Mouse (Mus musculus) myocyte (in vitro differentiated cells): ENCODE data around the gene Tuba1a. TPM values are rescaled to one million over a fixed set of nuclear protein-coding genes. Genes with fewer than 3 reads are reported as not detected.

Experiments
- H3K27me3 ChIP-seq: one replicate; pipeline ENCODE4 v1.6.1; 2011; ENCODE audit not compliant: control insufficient read depth, insufficient read depth, insufficient read length
- H3K36me3 ChIP-seq: one replicate; pipeline ENCODE4 v1.6.1; 2011; ENCODE audit not compliant: control insufficient read depth, insufficient read depth
- H3K4me2 ChIP-seq: one replicate; pipeline ENCODE4 v1.6.1; 2011; ENCODE audit warnings: low read depth, control low read depth
- H3K4me3 ChIP-seq: one replicate; pipeline ENCODE4 v1.5.1; 2011; ENCODE audit warnings: mild to moderate bottlenecking, control low read depth, moderate library complexity
- H3K79me2 ChIP-seq: one replicate; pipeline ENCODE4 v1.6.1; 2011; ENCODE audit not compliant: control insufficient read depth, insufficient read depth
- H3ac ChIP-seq: one replicate; pipeline ENCODE4 v1.6.1; 2011; ENCODE audit not compliant: control insufficient read depth, insufficient read length
- CEBPB ChIP-seq: IDR thresholded peaks from 2 replicates; pipeline ENCODE4 v1.6.1; 2011; ENCODE audit warnings: mild to moderate bottlenecking, moderate library complexity; ENCODE audit not compliant: poor library complexity, insufficient read depth, severe bottlenecking
- E2F4 ChIP-seq: IDR thresholded peaks from one replicate; pipeline ENCODE4 v1.6.1; 2011; ENCODE audit warnings: mild to moderate bottlenecking, control low read depth, moderate library complexity; ENCODE audit not compliant: insufficient read depth
- MAX ChIP-seq: IDR thresholded peaks from one replicate; pipeline ENCODE4 v1.6.1; 2011; ENCODE audit warnings: low read depth, mild to moderate bottlenecking, control low read depth
- MYOD1 ChIP-seq, 3 experiments: IDR thresholded peaks; one replicate each; pipeline ENCODE4 v1.6.1; 2011; ENCODE audit warnings: control low read depth in 2 of 3, low read depth in 2 of 3, mild to moderate bottlenecking in 2 of 3, moderate library complexity in 1 of 3; ENCODE audit not compliant: insufficient read length in 2 of 3, control insufficient read depth in 1 of 3
- MYOG ChIP-seq, 3 experiments: IDR thresholded peaks; one replicate each; pipeline ENCODE4 v1.6.1; 2011; ENCODE audit warnings: control low read depth in 2 of 3, low read depth in 2 of 3, mild to moderate bottlenecking in 2 of 3; ENCODE audit not compliant: insufficient read length in 2 of 3, control insufficient read depth in 1 of 3, insufficient read depth in 1 of 3
- POLR2A ChIP-seq: IDR thresholded peaks from one replicate; pipeline ENCODE4 v1.6.1; 2011; ENCODE audit warnings: low read depth, mild to moderate bottlenecking, control low read depth, moderate library complexity; ENCODE audit not compliant: insufficient read length
- POLR2AphosphoS2 ChIP-seq: IDR thresholded peaks from one replicate; pipeline ENCODE4 v1.6.1; 2011; ENCODE audit warnings: low read depth, control low read depth; ENCODE audit not compliant: insufficient read length
- REST ChIP-seq: IDR thresholded peaks from one replicate; pipeline ENCODE4 v1.6.1; 2011; ENCODE audit warnings: mild to moderate bottlenecking, control low read depth, moderate library complexity; ENCODE audit not compliant: insufficient read depth, insufficient read length
- SRF ChIP-seq: IDR thresholded peaks from one replicate; pipeline ENCODE4 v1.6.1; 2011; ENCODE audit warnings: low read depth; ENCODE audit not compliant: control insufficient read depth, insufficient read length
- TCF12 ChIP-seq: IDR thresholded peaks from one replicate; pipeline ENCODE4 v1.6.1; 2011; ENCODE audit warnings: mild to moderate bottlenecking, control low read depth; ENCODE audit not compliant: poor library complexity, insufficient read depth, severe bottlenecking
- TCF3 ChIP-seq: IDR thresholded peaks from one replicate; pipeline ENCODE4 v1.6.1; 2011; ENCODE audit warnings: low read depth, control low read depth; ENCODE audit not compliant: insufficient read length
- USF1 ChIP-seq: IDR thresholded peaks from one replicate; pipeline ENCODE4 v1.6.1; 2011; ENCODE audit warnings: low read depth, mild to moderate bottlenecking, control low read depth, moderate library complexity
- polyA plus RNA-seq: library from polyadenylated mRNA; unstranded; fragments of >200 nt; fragmentation: generic; extraction: Trizol; gene quantifications from one replicate; pipeline ENCODE4 v1.2.1, GENCODE M21; 2012; ENCODE audit warnings: missing spikeins

Tuba1a gene
- polyA plus RNA-seq, 1 experiment, result 3,074 TPM

GRCm38 (mm10) chr15:98942081-98942480 is 11.4 kb downstream of the Tuba1a start:
- Histone ChIP-seq H3K79me2 (no peaks in the 10 kb centered on the region), H3K4me2 (no peak overlapping the region), H3K36me3 (no peaks in the 10 kb centered on the region), H3K4me3 (no peak overlapping the region), H3K27me3 (no peaks in the 10 kb centered on the region), H3ac (no peak overlapping the region)
- no peak for TF ChIP-seq TCF3
- no peak for TF ChIP-seq E2F4
- no peak for TF ChIP-seq SRF
- TF ChIP-seq POLR2A, result no peak
- no peak for TF ChIP-seq POLR2AphosphoS2
- TF ChIP-seq REST, result no peak
- TF ChIP-seq USF1, result no peak

- Histone ChIP-seq H3K27me3 (no peaks in the 10 kb centered on the region), H3K36me3 (no peaks in the 10 kb centered on the region), H3ac (no peak overlapping the region), H3K79me2 (no peaks in the 10 kb centered on the region), H3K4me2 (no peak overlapping the region), H3K4me3 (no peak overlapping the region)
- TF ChIP-seq POLR2AphosphoS2 (no peak), REST (no peak), USF1 (no peak), MYOD1 (IDR thresholded peaks at IDR 0.05; ENCODE audit: control insufficient read depth in 1 of 3, insufficient read length in 2 of 3, low read depth in 2 of 3) (no peak), MYOG (IDR thresholded peaks at IDR 0.05; ENCODE audit: control insufficient read depth in 1 of 3, insufficient read depth in 1 of 3, insufficient read length in 2 of 3, low read depth in 2 of 3) (no peak), CEBPB (0 out of 2 replicates have a peak, but pooled peaks have one; percentile 17), TCF3 (no peak), SRF (no peak)
Measured at GRCm38 (mm10) chr15:98941539-98941938, 12.0 kb downstream of the Tuba1a start.

GRCm38 (mm10) chr15:98940816-98941215 is 12.7 kb downstream of the Tuba1a start:
- Histone ChIP-seq H3K27me3 (no peaks in the 10 kb centered on the region), H3K4me2 (no peak overlapping the region), H3K79me2 (no peaks in the 10 kb centered on the region), H3ac (no peak overlapping the region), H3K4me3 (no peak overlapping the region), H3K36me3 (no peaks in the 10 kb centered on the region)
- TF ChIP-seq POLR2AphosphoS2 (no peak), MYOG (IDR thresholded peaks at IDR 0.05; ENCODE audit: control insufficient read depth in 1 of 3, insufficient read depth in 1 of 3, insufficient read length in 2 of 3, low read depth in 2 of 3) (no peak), MAX (no peak), POLR2A (no peak), SRF (no peak), TCF3 (no peak), USF1 (no peak), TCF12 (no peak), CEBPB (no peak), MYOD1 (IDR thresholded peaks at IDR 0.05; ENCODE audit: control insufficient read depth in 1 of 3, insufficient read length in 2 of 3, low read depth in 2 of 3) (no peak), REST (no peak)

- Histone ChIP-seq H3K27me3 (no peaks in the 10 kb centered on the region), H3K79me2 (peaks cover 27% of the 10 kb centered on the region), H3K36me3 (peaks cover 18% of the 10 kb centered on the region), H3K4me2 (peak within 1 kb of the TSS; percentile 87), H3ac (peak within 1 kb of the TSS; percentile 36), H3K4me3 (peak within 1 kb of the TSS; percentile 96)
- TF ChIP-seq CEBPB, result no peak
- TF ChIP-seq POLR2AphosphoS2, result peak; percentile 94
- TF ChIP-seq MYOG (IDR thresholded peaks at IDR 0.05; ENCODE audit: control insufficient read depth in 1 of 3, insufficient read depth in 1 of 3, insufficient read length in 2 of 3, low read depth in 2 of 3), result peak in 1 of 3 experiments; percentile 66
- TF ChIP-seq REST, result no peak
- no peak for TF ChIP-seq TCF12
- TF ChIP-seq USF1, result no peak
- TF ChIP-seq MAX, result peak; percentile 33
- peak; percentile 85 for TF ChIP-seq POLR2A
- TF ChIP-seq MYOD1 (IDR thresholded peaks at IDR 0.05; ENCODE audit: control insufficient read depth in 1 of 3, insufficient read length in 2 of 3, low read depth in 2 of 3), result peak in 1 of 3 experiments; percentile 30
- TF ChIP-seq E2F4, result peak; percentile 30
- no peak for TF ChIP-seq TCF3
Measured at GRCm38 (mm10) chr15:98934217-98934839, 19.2 kb downstream of the Tuba1a start, which contains the start of gene Tuba1b. Tuba1b (minus strand) TSS chr15:98934565.

GRCm38 (mm10) chr15:98933833-98934216 is 19.7 kb downstream of the Tuba1a start:
- no peaks in the 10 kb centered on the region for H3K27me3 ChIP-seq
- H3ac ChIP-seq, result peak overlapping the region; percentile 36
- peaks cover 27% of the 10 kb centered on the region for H3K79me2 ChIP-seq
- H3K36me3 ChIP-seq, result peaks cover 18% of the 10 kb centered on the region
- H3K4me3 ChIP-seq, result peak overlapping the region; percentile 96
- H3K4me2 ChIP-seq, result peak overlapping the region; percentile 87
- TF ChIP-seq POLR2AphosphoS2, result peak; percentile 89
- no peak for TF ChIP-seq TCF3
- TF ChIP-seq MAX, result peak; percentile 19
- TF ChIP-seq MYOD1 (IDR thresholded peaks at IDR 0.05; ENCODE audit: control insufficient read depth in 1 of 3, insufficient read length in 2 of 3, low read depth in 2 of 3), result peak in 1 of 3 experiments; percentile 34
- TF ChIP-seq E2F4, result peak; percentile 86
- TF ChIP-seq SRF, result peak; percentile 40
- TF ChIP-seq USF1, result no peak
- TF ChIP-seq REST, result no peak
- peak in 1 of 3 experiments; percentile 29 for TF ChIP-seq MYOG (IDR thresholded peaks at IDR 0.05; ENCODE audit: control insufficient read depth in 1 of 3, insufficient read depth in 1 of 3, insufficient read length in 2 of 3, low read depth in 2 of 3)
- TF ChIP-seq CEBPB, result no peak
- TF ChIP-seq POLR2A, result peak; percentile 73
- TF ChIP-seq TCF12, result no peak
